Mouse (Mus musculus): ENCODE measurements around the gene P3h2.

- TF ChIP-seq FLI1 (IDR thresholded peaks at IDR 0.05; ENCODE audit: low read length), result no peak
- TF ChIP-seq GATA1 (IDR thresholded peaks at IDR 0.05; ENCODE audit: borderline replicate concordance, low read length), result no peak
These were observed 16.6 kb downstream of the P3h2 start for GRCm38 (mm10) chr16:26088976-26089375.

Measured in megakaryocyte, embryonic 14.5 days (primary cell).